ENCODE assay signal across 8 mouse cellular contexts in genomic region chr10:24595250-24596002, GRCm38 (mm10). TPM values are rescaled to one million over a fixed set of nuclear protein-coding genes. Genes with fewer than 3 reads are reported as not detected.
DNase-seq lines count a peak whose midpoint lies in the region; ATAC-seq and TF ChIP-seq lines count a peak whose summit lies in the region.

TSS of gene Ccn2 (plus strand) at chr10:24595442.

- H3K9me3 ChIP-seq in G1E (replicated peaks): no peaks in the 10 kb centered on the region

- no peak within 1 kb of the TSS; the same call in 1 of the 2 replicates for H3K27ac ChIP-seq in cerebellum, adult 2 months (ENCODE audit: insufficient read depth, low read length)
- peak within 1 kb of the TSS; percentile 55; the same call in 1 of the 2 replicates for H3K27ac ChIP-seq in layer of hippocampus, adult 2 months

- whole genome bisulfite sequencing in cerebellum, adult 2 months: under 1% methylated on average over 53 of the region's 53 CpGs
- under 1% methylated on average over 53 of the region's 53 CpGs for WGBS in lung, adult 2 months

- intact Hi-C loops in heart, postnatal 36 days (cut with DNase I): loop anchor here (10.0 kb wide), 1 partner anchor 261 kb away; no protein-coding TSS in a partner anchor

- no peak for TF ChIP-seq CTCF in G1E (IDR thresholded peaks at IDR 0.05; ENCODE audit: low read depth, low read length)
- TF ChIP-seq CTCF in cerebellum, adult 2 months (IDR thresholded peaks at IDR 0.05; ENCODE audit: borderline replicate concordance, insufficient read depth, low read depth, low read length): no peak
- TF ChIP-seq CTCF in layer of hippocampus, adult 2 months (conservative IDR thresholded peaks at IDR 0.05): 0 out of 2 replicates have a peak, but pooled peaks have one; percentile 5
- TF ChIP-seq CTCF in lung, adult 2 months (IDR thresholded peaks at IDR 0.05; ENCODE audit: insufficient read depth, low read length): no peak

- no peaks in the 10 kb centered on the region for H3K36me3 ChIP-seq in G1E (replicated peaks)

- ATAC-seq in G1E (ENCODE audit: extremely low read depth, insufficient number of reproducible peaks, low FRiP score, poor library complexity, severe bottlenecking): no peak
- peak; percentile 67 for ATAC-seq in frontal cortex, adult (ENCODE audit: low TSS enrichment)

- no peak for TF ChIP-seq POLR2A in cerebellum, adult 2 months (IDR thresholded peaks at IDR 0.05; ENCODE audit: borderline replicate concordance, insufficient read depth, low read length)
- TF ChIP-seq POLR2A in lung, adult 2 months (IDR thresholded peaks at IDR 0.05; ENCODE audit: borderline replicate concordance, extremely low read depth, low read depth, low read length): peak; percentile 88

- H3K27me3 ChIP-seq in G1E (ENCODE audit: insufficient read depth, low read length): peaks cover 20% of the 10 kb centered on the region
- peaks cover 3% of the 10 kb centered on the region; the same call in 1 of the 2 replicates for H3K27me3 ChIP-seq in cerebellum, adult 2 months (ENCODE audit: control insufficient read depth, insufficient read depth, low read length)

- H3K4me1 ChIP-seq in G1E (ENCODE audit: insufficient read depth, low read depth, low read length): peaks cover 5% of the 10 kb centered on the region; the same call in 1 of the 2 replicates
- H3K4me1 ChIP-seq in cerebellum, adult 2 months (ENCODE audit: control insufficient read depth, insufficient read depth, low read length): peaks cover 6% of the 10 kb centered on the region
- peaks cover 9% of the 10 kb centered on the region for H3K4me1 ChIP-seq in lung, adult 2 months (ENCODE audit: control insufficient read depth, insufficient read depth, low read length)

- no peak for DNase-seq in G1E (ENCODE audit: low spot score)
- peak; percentile 30 to 49 for DNase-seq in cerebellum, adult 2 months
- peak; percentile 81 to 89 for DNase-seq in heart, postnatal 36 days
- DNase-seq in layer of hippocampus, adult 2 months (ENCODE audit: low spot score in 2 of 2): peak in 1 of 2 experiments; percentile 14
- DNase-seq in lung, adult 2 months: peak; percentile 82
- peak; percentile 70 for DNase-seq in ovary, adult 18-20 months (ENCODE audit: low spot score)
- peak; percentile 41 to 74 for DNase-seq in urinary bladder, postnatal 36 days (ENCODE audit: low spot score in 2 of 2)

- H3K4me3 ChIP-seq in G1E (ENCODE audit: low read depth, low read length): peak within 1 kb of the TSS; percentile 35; the same call in 1 of the 2 replicates
- peak within 1 kb of the TSS; percentile 69 for H3K4me3 ChIP-seq in cerebellum, adult 2 months (replicated peaks; ENCODE audit: insufficient read depth, low read depth, low read length)
- peak within 1 kb of the TSS; percentile 62 for H3K4me3 ChIP-seq in layer of hippocampus, adult 2 months
- peak within 1 kb of the TSS; percentile 96 for H3K4me3 ChIP-seq in lung, adult 2 months (replicated peaks; ENCODE audit: extremely low read depth, low read depth, low read length)

RNA-seq across cellular contexts. Expression of gene Ccn2, which starts in this region (rescaled TPM):
- total RNA-seq in G1E (2014; fragmentation: Nextera tagmentation) (4.4 TPM in 1 of 2 replicates, not detected in the other), G1E (2017) (not detected in 2 replicates)
- polyA plus RNA-seq in G1E (2012): not detected in 2 replicates
- polyA plus RNA-seq in cerebellum, adult 2 months (2012; rRNA removed): 9.8 TPM in 2 replicates
- total RNA-seq in heart, postnatal 36 days (2021): 100 to 1,000 TPM in 1 of 2 experiments, 10 to 100 TPM in 1; 82.5 to 111 TPM
- total RNA-seq in layer of hippocampus, adult 2 months (2021): 1 to 10 TPM; 8.5 to 9.7 TPM
- polyA plus RNA-seq in lung, adult 2 months (2012; rRNA removed): 199 and 433 TPM in 2 replicates

Comparison
In these comparisons a context has a peak if more than half of its experiments do, and no peak if none do; other contexts are left out.
1. RNA of gene Ccn2 (total RNA-seq): 82.5 to 111 TPM in heart, postnatal 36 days; 8.5 to 9.7 TPM in layer of hippocampus, adult 2 months and 4.4 TPM in G1E; every median in the first group is over 4 times any median in the second.
2. RNA of gene Ccn2 (polyA plus RNA-seq): 199 to 433 TPM in lung, adult 2 months; 9.8 TPM in cerebellum, adult 2 months and not detected in G1E; every median in the first group is over 10 times any median in the second.
3. H3K4me3 ChIP-seq: peak in every context shown above with its lines; median percentile 96 in lung, adult 2 months; 69 in cerebellum, adult 2 months; 62 in layer of hippocampus, adult 2 months; 35 in G1E.